In genomic region chr10:89631831-89632230, GRCm38 (mm10) we compare ENCODE assay signal across 31 mouse cellular contexts. TPM values are rescaled to one million over a fixed set of nuclear protein-coding genes. Genes with fewer than 3 reads are reported as not detected.
"Had no signal": no experiment of that assay in that cellular context is flagged by ENCODE, and none has a peak within 500 bp of the region (broad histone marks: within the 10 kb centered on the region; RNA-seq: fewer than 3 reads in every experiment).

No protein-coding gene starts in this region.

- H3K27ac ChIP-seq: embryonic facial prominence, embryonic 10.5 days; embryonic facial prominence, embryonic 12.5 days; embryonic facial prominence, embryonic 13.5 days; embryonic facial prominence, embryonic 15.5 days; forebrain, embryonic 10.5 days; forebrain, embryonic 12.5 days; forebrain, embryonic 13.5 days; forebrain, embryonic 15.5 days; gastrocnemius, adult 2 months had no signal

- H3K4me3 ChIP-seq: embryonic facial prominence, embryonic 10.5 days; embryonic facial prominence, embryonic 12.5 days; embryonic facial prominence, embryonic 13.5 days; embryonic facial prominence, embryonic 15.5 days; erythroblast, embryonic 14.5 days; forebrain, embryonic 10.5 days; forebrain, embryonic 12.5 days; forebrain, embryonic 13.5 days; forebrain, embryonic 15.5 days; gastrocnemius, adult 2 months had no signal

- H3K9me3 ChIP-seq: embryonic facial prominence, embryonic 10.5 days; embryonic facial prominence, embryonic 12.5 days; embryonic facial prominence, embryonic 13.5 days; embryonic facial prominence, embryonic 15.5 days; forebrain, embryonic 10.5 days; forebrain, embryonic 12.5 days; forebrain, embryonic 13.5 days; forebrain, embryonic 15.5 days had no signal

- H3K4me1 ChIP-seq: embryonic facial prominence, embryonic 10.5 days; embryonic facial prominence, embryonic 12.5 days; embryonic facial prominence, embryonic 13.5 days; embryonic facial prominence, embryonic 15.5 days; forebrain, embryonic 10.5 days; forebrain, embryonic 12.5 days; forebrain, embryonic 13.5 days had no signal

- H3K4me2 ChIP-seq: embryonic facial prominence, embryonic 12.5 days; embryonic facial prominence, embryonic 13.5 days; embryonic facial prominence, embryonic 15.5 days; forebrain, embryonic 12.5 days; forebrain, embryonic 13.5 days; forebrain, embryonic 15.5 days had no signal

- H3K9ac ChIP-seq: embryonic facial prominence, embryonic 12.5 days; embryonic facial prominence, embryonic 13.5 days; embryonic facial prominence, embryonic 15.5 days; forebrain, embryonic 12.5 days; forebrain, embryonic 13.5 days; forebrain, embryonic 15.5 days; forebrain, postnatal 0 days had no signal

- H3K27me3 ChIP-seq: embryonic facial prominence, embryonic 12.5 days; embryonic facial prominence, embryonic 13.5 days; embryonic facial prominence, embryonic 15.5 days; forebrain, embryonic 13.5 days; forebrain, embryonic 15.5 days had no signal

- H3K36me3 ChIP-seq: embryonic facial prominence, embryonic 10.5 days; embryonic facial prominence, embryonic 12.5 days; embryonic facial prominence, embryonic 13.5 days; embryonic facial prominence, embryonic 15.5 days; forebrain, embryonic 10.5 days; forebrain, embryonic 12.5 days; forebrain, embryonic 15.5 days had no signal

- ATAC-seq: forebrain, embryonic 13.5 days; forebrain, embryonic 14.5 days; forebrain, embryonic 15.5 days; forebrain, embryonic 16.5 days; forebrain, postnatal 0 days had no signal

- DNase-seq: cerebellum, adult 2 months; cerebellum, adult 8-10 months; cerebellum, adult 9-10 months; cerebellum, adult 9-11 months; cerebellum, postnatal 10 days; cerebellum, postnatal 14 days; cerebellum, postnatal 25 days; cerebellum, postnatal 36 days; embryo, embryonic 11 days; forebrain, postnatal 0 days; gastrocnemius, adult 2 months; gastrocnemius, postnatal 10 days; gastrocnemius, postnatal 14 days; gastrocnemius, postnatal 25 days; gastrocnemius, postnatal 36 days; heart, adult 11 months; heart, adult 18-20 months had no signal

RNA-seq across cellular contexts. Expression of gene Slc17a8, which starts 10.8 kb away (rescaled TPM):
- total RNA-seq: common myeloid progenitor, adult 5-6 weeks; gastrocnemius, adult 2 months; gastrocnemius, adult 8-10 months; gastrocnemius, postnatal 25 days; gastrocnemius, postnatal 36 days; granulocyte monocyte progenitor cell, adult 5-6 weeks; heart, adult 18-20 months had no signal
- polyA plus RNA-seq: embryonic facial prominence, embryonic 13.5 days; erythroblast, embryonic 14.5 days had no signal
